Mouse (Mus musculus) hindbrain, embryonic 14.5 days (tissue): Measurements from ENCODE around the gene Mgat4e. TPM values are rescaled to one million over a fixed set of nuclear protein-coding genes. Genes with fewer than 3 reads are reported as not detected.
"Not testable (repeated sequence)": the region's sequence is repeated elsewhere in the genome, so short reads cannot be mapped to it uniquely, and the experiment has no call there.

Experiments
- ATAC-seq: fragments of 200-750 bp; cut with Nextera tagmentation; 2 replicates; pipeline ENCODE4 v1.8.0; 2017; ENCODE audit warnings: moderate number of reproducible peaks, mild to moderate bottlenecking, moderate TSS enrichment, moderate library complexity; ENCODE audit not compliant: low FRiP score
- DNase-seq: peaks from one replicate; pipeline ENCODE4 v3.0.0-alpha.2; 2015; ENCODE audit warnings: low spot score
- H3K27ac ChIP-seq: fragments of 300-500 bp; sonication (generic); 2 replicates; pipeline ENCODE4 v1.5.1; 2014; ENCODE audit warnings: mild to moderate bottlenecking, moderate library complexity
- H3K27me3 ChIP-seq: fragments of 300-500 bp; sonication (generic); 2 replicates; pipeline ENCODE4 v1.6.1; 2014; ENCODE audit warnings: mild to moderate bottlenecking, low read length, mixed read lengths; ENCODE audit not compliant: control insufficient read depth, insufficient read depth
- H3K36me3 ChIP-seq: fragments of 300-500 bp; sonication (generic); replicated peaks from 2 replicates; pipeline ENCODE4 v1.6.1; 2014; ENCODE audit not compliant: control insufficient read depth, insufficient read depth
- H3K4me1 ChIP-seq: fragments of 300-500 bp; sonication (generic); replicated peaks from 2 replicates; pipeline ENCODE4 v1.6.1; 2014; ENCODE audit warnings: antibody characterized with exemption, low read length, mixed read lengths; ENCODE audit not compliant: control insufficient read depth, insufficient read depth
- H3K4me2 ChIP-seq: fragments of 300-500 bp; sonication (generic); replicated peaks from 2 replicates; pipeline ENCODE4 v1.6.1; 2014; ENCODE audit warnings: mild to moderate bottlenecking, moderate library complexity
- H3K4me3 ChIP-seq: fragments of 300-500 bp; sonication (generic); replicated peaks from 2 replicates; pipeline ENCODE4 v1.5.1; 2014; ENCODE audit warnings: mild to moderate bottlenecking, low read length
- H3K9ac ChIP-seq: fragments of 300-500 bp; sonication (generic); 2 replicates; pipeline ENCODE4 v1.6.1; 2014
- H3K9me3 ChIP-seq: fragments of 300-500 bp; sonication (generic); 2 replicates; pipeline ENCODE4 v1.6.1; 2016; ENCODE audit warnings: low read length; ENCODE audit not compliant: control insufficient read depth
- WGBS: fragments of 180-500 bp; shearing (Covaris S2); extraction: QIAGEN DNeasy Blood & Tissue Kit; methylation state at CpG from one replicate; pipeline ENCODE4 v1.1.7; 2014; 5-methylcytosine and 5-hydroxymethylcytosine counted together
- polyA plus RNA-seq: library from polyadenylated mRNA; unstranded; fragments of >200 nt; fragmentation: Nextera tagmentation; extraction: Ambion mirVana; gene quantifications from 2 replicates; pipeline ENCODE4 v1.2.1, GENCODE M21; 2014

Gene Mgat4e
- polyA plus RNA-seq, 1 experiment from 2014 or later: not detected

DNA sequence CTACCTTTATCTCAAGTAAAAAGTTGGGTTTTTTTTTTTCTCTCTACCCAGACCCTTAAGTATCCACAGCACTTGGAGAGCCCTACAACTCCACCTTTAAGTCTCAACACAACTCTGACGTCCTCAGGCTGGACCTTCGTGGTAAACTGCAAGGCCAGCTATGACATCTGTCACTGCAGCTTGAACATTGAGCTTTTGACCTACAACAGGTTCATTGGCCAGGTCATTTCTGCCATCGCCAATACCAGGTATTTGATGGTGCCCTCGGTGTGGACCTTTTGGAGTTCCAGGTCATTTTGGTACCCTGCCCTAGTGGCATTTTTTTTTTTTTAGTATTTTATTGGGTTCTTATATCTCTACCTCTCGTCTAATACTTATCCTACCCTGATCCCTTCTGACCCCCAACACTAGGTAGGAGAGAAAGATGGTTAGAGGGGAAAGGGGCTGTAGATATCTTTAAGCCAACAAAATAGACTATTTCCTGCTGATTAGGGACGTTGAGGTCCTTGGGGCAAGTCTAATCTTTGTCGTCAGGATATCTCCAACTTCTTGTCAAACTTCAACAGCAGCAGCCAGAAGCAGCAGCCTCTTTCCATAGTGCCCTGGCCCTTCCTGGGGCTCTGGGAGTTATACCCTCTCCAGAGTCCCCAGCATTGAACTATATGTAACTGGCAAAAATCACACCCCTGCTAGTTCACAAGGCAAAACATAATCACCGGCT is 29.3 kb downstream of the Mgat4e start:
- H3K36me3 ChIP-seq: no peaks in the 10 kb centered on the region
- no peak overlapping the region for H3K9ac ChIP-seq
- 87% methylated on average over 8 of the region's 8 CpGs for WGBS
- no peaks in the 10 kb centered on the region for H3K9me3 ChIP-seq
- no peak overlapping the region for H3K27ac ChIP-seq
- DNase-seq (no peak), ATAC-seq (no peak)
- no peak overlapping the region for H3K4me3 ChIP-seq
- peaks cover 6% of the 10 kb centered on the region; the same call in 1 of the 2 replicates for H3K4me1 ChIP-seq
- no peaks in the 10 kb centered on the region for H3K27me3 ChIP-seq
- H3K4me2 ChIP-seq: no peak overlapping the region

DNA sequence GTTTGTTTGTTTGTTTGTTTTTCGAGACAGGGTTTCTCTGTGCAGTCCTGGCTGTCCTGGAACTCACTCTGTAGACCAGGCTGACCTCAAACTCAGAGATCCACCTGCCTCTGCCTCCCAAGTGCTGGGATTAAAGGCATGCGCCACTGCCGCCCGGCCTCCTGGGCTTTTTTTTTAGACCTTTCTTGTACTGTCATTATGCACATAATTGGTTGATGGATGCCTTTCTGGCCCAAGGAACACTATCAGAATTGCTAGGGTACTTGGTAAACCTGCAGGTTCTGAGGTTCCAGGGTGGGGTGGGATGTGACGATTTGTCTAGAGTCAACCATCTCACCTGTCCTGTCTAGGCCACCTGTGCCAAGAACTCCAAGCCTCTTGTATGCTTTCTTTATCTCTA is 30.3 kb downstream of the Mgat4e start:
- H3K9ac ChIP-seq, H3K36me3 ChIP-seq, ATAC-seq, H3K27me3 ChIP-seq, H3K27ac ChIP-seq, H3K4me3 ChIP-seq, H3K4me2 ChIP-seq, H3K9me3 ChIP-seq, DNase-seq, H3K4me1 ChIP-seq: not testable (repeated sequence)
- WGBS: 96% methylated on average over 5 of the region's 5 CpGs

DNA sequence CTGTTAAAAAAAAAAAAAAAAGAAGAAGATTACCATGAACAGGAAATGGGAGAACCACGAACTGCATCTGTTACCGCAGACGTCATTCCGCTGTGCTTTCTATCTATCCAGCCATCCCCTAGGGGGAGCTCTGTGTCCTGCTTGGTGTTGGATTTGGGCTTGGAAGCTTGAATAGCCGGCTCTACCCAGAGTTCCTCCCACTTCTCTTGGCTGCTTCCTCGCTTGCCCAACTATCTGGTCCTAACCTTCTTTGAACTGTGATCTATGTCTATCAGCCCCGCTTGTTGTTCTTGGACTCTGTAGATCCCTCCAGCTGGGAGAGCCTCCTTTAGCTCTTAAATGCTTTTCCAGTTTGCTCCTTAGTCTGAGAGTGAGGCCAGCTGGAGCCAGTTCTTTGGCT is 30.8 kb downstream of the Mgat4e start:
- H3K9ac ChIP-seq: no peak overlapping the region
- DNase-seq: peak; percentile 78
- H3K27ac ChIP-seq: no peak overlapping the region
- no peak; the same call in 1 of the 2 replicates for ATAC-seq
- H3K4me3 ChIP-seq: no peak overlapping the region
- H3K4me2 ChIP-seq: no peak overlapping the region
- WGBS: 16% methylated on average over 7 of the region's 7 CpGs
- H3K9me3 ChIP-seq: no peaks in the 10 kb centered on the region
- H3K36me3 ChIP-seq: no peaks in the 10 kb centered on the region
- no peaks in the 10 kb centered on the region for H3K27me3 ChIP-seq
- H3K4me1 ChIP-seq: peaks cover 6% of the 10 kb centered on the region; the same call in 1 of the 2 replicates

DNA sequence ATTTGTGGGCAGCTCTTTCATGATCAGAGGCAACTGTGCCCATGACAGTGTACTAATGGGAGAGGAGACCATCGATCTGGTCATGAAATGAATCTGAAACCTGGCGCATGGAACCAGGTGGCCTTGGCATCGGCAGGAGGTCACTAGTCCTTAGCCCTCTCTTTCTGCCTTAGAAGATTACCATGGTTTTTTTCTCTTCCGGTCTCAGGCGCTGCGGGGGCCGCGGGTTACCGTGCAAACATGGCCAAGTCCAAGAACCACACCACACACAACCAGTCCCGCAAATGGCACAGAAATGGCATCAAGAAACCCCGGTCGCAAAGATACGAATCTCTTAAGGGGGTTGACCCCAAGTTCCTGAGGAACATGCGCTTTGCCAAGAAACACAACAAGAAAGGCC is 31.6 kb downstream of the Mgat4e start:
- H3K27me3 ChIP-seq, H3K4me2 ChIP-seq, H3K27ac ChIP-seq, ATAC-seq, H3K9me3 ChIP-seq, H3K36me3 ChIP-seq, H3K4me1 ChIP-seq, DNase-seq, H3K9ac ChIP-seq, H3K4me3 ChIP-seq: not testable (repeated sequence)
- WGBS: 95% methylated on average over 14 of the region's 14 CpGs

DNA sequence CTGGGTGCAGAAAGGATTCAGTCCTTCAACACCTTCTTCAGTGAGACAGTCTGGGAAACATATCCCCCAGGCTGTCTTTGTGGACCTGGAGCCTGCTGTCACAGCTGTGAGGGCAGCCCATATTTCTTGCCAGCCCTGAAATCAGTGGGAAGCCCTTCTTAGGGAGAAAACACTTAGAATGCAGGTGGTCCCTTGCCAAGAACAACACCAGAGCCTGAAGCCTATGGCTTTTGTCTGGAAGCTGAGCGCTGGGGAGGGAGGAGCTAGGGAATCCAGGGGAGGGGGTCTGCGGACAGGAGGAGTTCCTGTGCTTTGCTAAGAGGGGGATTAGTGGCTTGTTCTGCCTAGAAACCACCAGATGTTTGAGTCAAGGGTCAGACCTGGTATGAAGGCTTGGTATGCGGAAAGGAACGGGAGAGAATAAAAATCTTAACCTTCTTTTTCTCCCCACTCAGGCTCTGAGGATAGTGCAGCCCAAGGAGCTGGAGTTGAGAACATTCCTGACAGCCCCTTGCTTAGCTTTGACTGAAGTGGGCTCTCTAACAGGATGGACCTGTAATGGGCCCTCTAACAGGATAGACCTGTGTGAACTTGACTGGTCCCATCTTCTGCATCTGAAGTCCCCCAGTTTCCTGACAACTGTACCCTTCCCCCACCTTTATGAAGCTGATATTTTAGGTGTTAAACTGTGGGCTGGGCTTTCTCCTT is 32.8 kb downstream of the Mgat4e start:
- Histone ChIP-seq H3K4me2 (no peak overlapping the region), H3K27ac (no peak overlapping the region), H3K4me1 (peaks cover 17% of the 10 kb centered on the region; the same call in 1 of the 2 replicates), H3K4me3 (no peak overlapping the region), H3K9me3 (no peaks in the 10 kb centered on the region), H3K9ac (no peak overlapping the region), H3K27me3 (peaks cover 7% of the 10 kb centered on the region; the same call in 1 of the 2 replicates), H3K36me3 (no peaks in the 10 kb centered on the region)
- 21% methylated on average over 4 of the region's 4 CpGs for WGBS
- DNase-seq: peak; percentile 32
- no peak; the same call in 1 of the 2 replicates for ATAC-seq

DNA sequence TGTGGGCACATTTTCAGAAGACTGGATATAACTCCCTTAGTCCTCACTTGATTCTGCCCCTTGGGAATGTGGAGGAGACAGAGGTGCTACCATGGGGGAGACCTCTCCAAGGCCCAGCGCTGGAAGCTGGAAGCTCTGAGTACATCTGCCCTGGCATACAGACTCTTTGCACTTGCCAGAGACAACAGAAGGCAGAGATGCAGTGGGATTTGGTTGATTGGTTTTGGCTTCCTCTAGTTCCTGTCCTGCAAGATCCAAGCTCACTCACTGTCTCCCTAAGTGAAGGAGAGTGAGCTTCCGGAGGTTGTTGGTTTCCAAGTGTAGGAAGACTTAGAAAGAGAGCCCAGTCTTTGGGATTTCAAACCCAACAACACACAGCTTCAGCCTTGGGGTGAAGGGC is 33.6 kb downstream of the Mgat4e start:
- Histone ChIP-seq H3K4me3 (no peak overlapping the region), H3K9me3 (no peaks in the 10 kb centered on the region), H3K36me3 (no peaks in the 10 kb centered on the region), H3K9ac (no peak overlapping the region), H3K4me1 (peaks cover 17% of the 10 kb centered on the region; the same call in 1 of the 2 replicates), H3K27ac (no peak overlapping the region), H3K4me2 (no peak overlapping the region), H3K27me3 (peaks cover 7% of the 10 kb centered on the region; the same call in 1 of the 2 replicates)
- DNase-seq: no peak
- 83% methylated on average over 2 of the region's 2 CpGs for WGBS
- no peak for ATAC-seq

DNA sequence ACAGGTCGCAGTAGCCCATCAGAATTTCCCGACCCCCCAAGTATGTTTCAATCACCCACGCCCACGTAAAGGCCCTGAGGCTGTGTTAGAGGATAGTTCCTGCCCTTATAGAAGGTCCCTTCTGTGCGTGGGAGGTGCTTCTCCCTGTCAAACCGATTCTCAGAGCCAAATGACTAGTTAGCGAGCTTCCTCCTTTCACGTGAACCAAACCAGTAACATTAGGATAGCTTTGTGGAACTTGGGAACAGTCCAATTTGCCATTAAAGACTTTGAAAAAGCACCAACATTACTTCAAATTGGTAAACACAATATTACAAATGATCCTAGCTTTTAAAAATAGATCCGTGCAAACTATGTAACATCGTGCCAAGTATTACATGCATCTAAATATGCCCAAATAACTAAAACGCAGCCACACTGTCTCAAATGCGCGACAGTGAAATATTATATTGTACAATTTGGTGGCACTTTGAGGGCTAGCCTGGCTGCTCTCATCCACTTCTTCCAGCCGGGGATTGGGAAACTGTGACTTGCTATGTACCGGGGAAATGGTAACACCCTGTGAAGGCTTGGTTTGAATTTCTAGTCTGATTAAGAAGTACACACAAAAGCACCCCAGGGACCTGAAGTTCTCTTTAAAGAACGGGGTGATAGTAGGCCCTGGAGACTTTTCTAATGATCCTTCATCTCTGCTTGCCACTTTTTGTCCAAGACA is 35.4 kb downstream of the Mgat4e start:
- peaks cover 7% of the 10 kb centered on the region; the same call in 1 of the 2 replicates for H3K36me3 ChIP-seq
- ATAC-seq (no peak), DNase-seq (no peak)
- H3K9me3 ChIP-seq: no peaks in the 10 kb centered on the region
- H3K27ac ChIP-seq: no peak overlapping the region
- H3K27me3 ChIP-seq: peaks cover 7% of the 10 kb centered on the region; the same call in 1 of the 2 replicates
- no peak overlapping the region for H3K9ac ChIP-seq
- H3K4me2 ChIP-seq: peak overlapping the region; percentile 46
- 46% methylated on average over 16 of the region's 16 CpGs for WGBS
- peak overlapping the region; percentile 23; the same call in 1 of the 2 replicates for H3K4me3 ChIP-seq
- H3K4me1 ChIP-seq: peaks cover 17% of the 10 kb centered on the region; the same call in 1 of the 2 replicates

DNA sequence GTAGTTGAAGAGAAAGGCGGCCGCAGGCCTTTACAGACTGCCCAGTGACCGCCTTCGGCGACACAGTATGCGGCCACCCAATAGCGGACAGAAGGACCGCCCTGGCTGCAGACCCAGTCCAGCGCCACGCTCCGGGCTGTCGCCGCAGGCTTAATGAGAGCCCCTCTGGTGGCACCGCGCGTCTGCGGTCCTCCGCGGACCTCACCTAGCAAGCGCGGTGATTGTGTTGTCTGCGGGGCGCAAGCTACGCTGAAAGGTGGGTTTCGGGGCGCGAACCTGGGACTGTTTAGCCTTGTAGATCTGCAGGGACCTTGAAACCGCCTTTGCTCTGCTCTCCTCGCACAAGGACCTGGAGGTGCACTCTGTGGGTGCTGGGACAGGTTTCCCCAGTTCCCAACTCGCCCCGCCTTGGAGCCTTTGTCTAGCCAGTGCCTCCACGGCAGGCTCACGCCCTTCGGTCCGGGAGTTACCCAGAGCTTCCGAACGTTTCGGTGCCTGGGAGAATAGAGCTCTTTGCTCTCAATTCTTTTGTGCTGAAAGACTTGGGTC is 36.1 kb downstream of the Mgat4e start:
- H3K9me3 ChIP-seq: no peaks in the 10 kb centered on the region
- ATAC-seq (no peak), DNase-seq (peak; percentile 26)
- WGBS: 1% methylated on average over 38 of the region's 38 CpGs
- H3K9ac ChIP-seq: peak overlapping the region; percentile 14; the same call in 1 of the 2 replicates
- peak overlapping the region; percentile 23 for H3K4me3 ChIP-seq
- H3K27ac ChIP-seq: no peak overlapping the region
- peaks cover 7% of the 10 kb centered on the region; the same call in 1 of the 2 replicates for H3K27me3 ChIP-seq
- peaks cover 17% of the 10 kb centered on the region; the same call in 1 of the 2 replicates for H3K4me1 ChIP-seq
- H3K4me2 ChIP-seq: peak overlapping the region; percentile 46
- H3K36me3 ChIP-seq: peaks cover 11% of the 10 kb centered on the region
